Mouse (Mus musculus) kidney, postnatal 0 days (tissue): ENCODE data around the gene Rapgef5. TPM values are rescaled to one million over a fixed set of nuclear protein-coding genes. Genes with fewer than 3 reads are reported as not detected.

Experiments used
- ATAC-seq: fragments of 200-750 bp; cut with Nextera tagmentation; replicated peaks from 2 replicates; pipeline ENCODE4 v1.8.0; 2017; ENCODE audit warnings: low read depth, moderate number of reproducible peaks, moderate TSS enrichment, moderate library complexity; ENCODE audit not compliant: low FRiP score
- DNase-seq: peaks from one replicate; pipeline ENCODE4 v3.0.0-alpha.2; 2016; ENCODE audit warnings: low spot score
- H3K27ac ChIP-seq: fragments of 300-500 bp; sonication (generic); 2 replicates; pipeline ENCODE4 v1.5.1; 2014; ENCODE audit warnings: mild to moderate bottlenecking
- H3K27me3 ChIP-seq: fragments of 300-500 bp; sonication (generic); 2 replicates; pipeline ENCODE4 v1.6.1; 2014; ENCODE audit warnings: low read length, mixed read lengths; ENCODE audit not compliant: insufficient read depth
- H3K36me3 ChIP-seq: fragments of 300-500 bp; sonication (generic); 2 replicates; pipeline ENCODE4 v1.6.1; 2014; ENCODE audit warnings: low read length, mixed read lengths; ENCODE audit not compliant: insufficient read depth
- H3K4me1 ChIP-seq: fragments of 300-500 bp; sonication (generic); replicated peaks from 2 replicates; pipeline ENCODE4 v1.6.1; 2014; ENCODE audit warnings: antibody characterized with exemption, low read length, mixed read lengths; ENCODE audit not compliant: insufficient read depth
- H3K4me2 ChIP-seq: fragments of 300-500 bp; sonication (generic); 2 replicates; pipeline ENCODE4 v1.6.1; 2014; ENCODE audit warnings: mild to moderate bottlenecking, low read length, moderate library complexity, mixed read lengths
- H3K4me3 ChIP-seq: fragments of 300-500 bp; sonication (generic); replicated peaks from 2 replicates; pipeline ENCODE4 v1.5.1; 2014; ENCODE audit warnings: low read depth, low read length
- H3K9ac ChIP-seq: fragments of 300-500 bp; sonication (generic); 2 replicates; pipeline ENCODE4 v1.6.1; 2014; ENCODE audit warnings: low read depth, low read length
- H3K9me3 ChIP-seq: fragments of 300-500 bp; sonication (generic); replicated peaks from 2 replicates; pipeline ENCODE4 v1.6.1; 2016; ENCODE audit warnings: low read length, inconsistent platforms, mixed read lengths
- CTCF ChIP-seq: IDR thresholded peaks from 2 replicates; pipeline ENCODE4 v1.5.1; 2016; ENCODE audit warnings: antibody characterized with exemption, low read depth, mild to moderate bottlenecking, moderate library complexity
- WGBS: fragments of 180-500 bp; shearing (Covaris S2); extraction: QIAGEN DNeasy Blood & Tissue Kit; methylation state at CpG from one replicate; pipeline ENCODE4 v1.1.7; 2014; 5-methylcytosine and 5-hydroxymethylcytosine counted together
- polyA plus RNA-seq: library from polyadenylated mRNA; unstranded; fragments of >200 nt; fragmentation: Nextera tagmentation; extraction: Ambion mirVana; gene quantifications from 2 replicates; pipeline ENCODE4 v1.2.1, GENCODE M21; 2015

Rapgef5 gene
- polyA plus RNA-seq, 1 experiment from 2014 or later = 14.9 TPM

- DNase-seq = peak; percentile 82
Observed at GRCm38 (mm10) chr12:117486118-117487057, 29.9 kb upstream of the Rapgef5 start.

DNA sequence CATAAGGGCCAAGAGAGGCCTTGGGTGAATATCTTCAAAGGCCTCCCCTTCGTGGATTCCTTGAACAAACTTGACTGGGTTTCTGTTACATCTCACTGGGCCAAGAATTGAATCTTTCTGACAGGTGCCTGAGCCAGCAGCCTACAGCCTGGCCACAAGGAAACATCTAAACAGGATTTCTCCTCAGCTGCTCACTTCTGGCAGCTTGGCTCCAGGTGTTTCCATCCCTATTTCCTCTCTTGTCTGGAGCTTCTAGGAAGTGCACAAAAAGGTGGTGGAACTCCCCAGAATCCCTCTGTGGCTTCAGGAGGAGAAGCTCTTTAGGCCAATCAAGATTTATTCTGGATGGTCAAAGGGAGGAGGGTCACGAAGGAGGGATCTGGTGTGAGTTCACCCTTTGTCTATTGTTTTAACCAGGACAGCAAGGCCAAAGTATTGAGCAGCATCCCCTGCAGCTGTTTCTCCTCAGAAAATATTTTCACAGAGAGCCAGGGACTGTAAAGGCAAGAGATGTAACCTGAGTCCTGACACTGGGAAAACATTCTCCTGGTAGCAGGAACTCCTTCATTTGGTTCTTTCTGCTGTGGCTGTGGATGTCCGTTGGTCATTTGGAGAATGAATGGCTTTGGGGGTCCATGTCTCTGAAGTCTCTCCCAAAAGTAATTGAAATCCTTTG, 19.6 kb upstream of the Rapgef5 start:
- H3K9me3 ChIP-seq = no peaks in the 10 kb centered on the region
- H3K9ac ChIP-seq = no peak overlapping the region
- H3K4me3 ChIP-seq = no peak overlapping the region
- no peaks in the 10 kb centered on the region for H3K27me3 ChIP-seq
- TF ChIP-seq CTCF = no peak
- no peak overlapping the region for H3K27ac ChIP-seq
- DNase-seq = peak; percentile 43
- ATAC-seq = no peak; the same call in 1 of the 2 replicates
- no peak overlapping the region for H3K4me2 ChIP-seq
- H3K36me3 ChIP-seq = no peaks in the 10 kb centered on the region
- WGBS = 32% methylated on average over 3 of the region's 3 CpGs
- H3K4me1 ChIP-seq = no peaks in the 10 kb centered on the region; the same call in 1 of the 2 replicates

More at GRCm38 (mm10) chr12:117486118-117487057, 29.9 kb upstream of the Rapgef5 start:
- H3K4me2 ChIP-seq = no peak overlapping the region
- WGBS = 43% methylated on average over 4 of the region's 4 CpGs
- no peaks in the 10 kb centered on the region for H3K27me3 ChIP-seq
- no peak for TF ChIP-seq CTCF
- no peak overlapping the region for H3K27ac ChIP-seq
- peaks cover 9% of the 10 kb centered on the region; the same call in 1 of the 2 replicates for H3K4me1 ChIP-seq
- ATAC-seq = peak; percentile 76
- H3K9me3 ChIP-seq = no peaks in the 10 kb centered on the region
- no peak overlapping the region for H3K9ac ChIP-seq
- H3K36me3 ChIP-seq = no peaks in the 10 kb centered on the region
- H3K4me3 ChIP-seq = no peak overlapping the region

DNA sequence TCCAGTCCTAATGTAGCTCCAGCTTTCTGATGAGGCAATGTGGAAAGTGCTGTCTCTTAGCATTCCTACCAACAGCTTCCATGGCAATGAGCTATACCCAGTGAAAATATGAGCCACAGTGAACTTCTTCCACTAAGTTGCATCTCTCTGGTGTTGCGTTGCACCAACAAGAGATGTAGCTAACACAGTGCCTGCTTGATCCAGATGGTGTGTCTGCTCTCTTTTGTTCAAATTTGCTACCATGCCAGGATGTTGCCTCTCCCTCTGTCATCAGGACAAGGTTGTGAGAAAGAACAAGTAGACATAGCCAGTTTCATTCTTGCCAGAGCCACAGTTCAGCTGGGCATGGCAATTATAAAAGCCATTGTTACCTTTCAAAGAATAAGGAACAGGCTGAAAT, 18.9 kb upstream of the Rapgef5 start:
- no peaks in the 10 kb centered on the region for H3K36me3 ChIP-seq
- no peaks in the 10 kb centered on the region for H3K27me3 ChIP-seq
- WGBS = 87% methylated on average over 1 of the region's 1 CpGs
- H3K4me1 ChIP-seq = no peaks in the 10 kb centered on the region; the same call in 1 of the 2 replicates
- no peak overlapping the region for H3K4me2 ChIP-seq
- no peak for ATAC-seq
- no peak overlapping the region for H3K4me3 ChIP-seq
- H3K9me3 ChIP-seq = no peaks in the 10 kb centered on the region
- H3K27ac ChIP-seq = no peak overlapping the region
- TF ChIP-seq CTCF = no peak
- no peak overlapping the region for H3K9ac ChIP-seq
- DNase-seq = no peak

GRCm38 (mm10) chr12:117499242-117499641, 17.0 kb upstream of the Rapgef5 start:
- Histone ChIP-seq H3K9me3 (no peaks in the 10 kb centered on the region), H3K9ac (no peak overlapping the region), H3K36me3 (no peaks in the 10 kb centered on the region), H3K4me3 (no peak overlapping the region), H3K4me2 (no peak overlapping the region), H3K27ac (no peak overlapping the region), H3K4me1 (no peaks in the 10 kb centered on the region; the same call in 1 of the 2 replicates), H3K27me3 (no peaks in the 10 kb centered on the region)
- TF ChIP-seq CTCF = no peak
- DNase-seq (peak; percentile 39), ATAC-seq (no peak)
- 74% methylated on average over 5 of the region's 5 CpGs for whole genome bisulfite sequencing

DNA sequence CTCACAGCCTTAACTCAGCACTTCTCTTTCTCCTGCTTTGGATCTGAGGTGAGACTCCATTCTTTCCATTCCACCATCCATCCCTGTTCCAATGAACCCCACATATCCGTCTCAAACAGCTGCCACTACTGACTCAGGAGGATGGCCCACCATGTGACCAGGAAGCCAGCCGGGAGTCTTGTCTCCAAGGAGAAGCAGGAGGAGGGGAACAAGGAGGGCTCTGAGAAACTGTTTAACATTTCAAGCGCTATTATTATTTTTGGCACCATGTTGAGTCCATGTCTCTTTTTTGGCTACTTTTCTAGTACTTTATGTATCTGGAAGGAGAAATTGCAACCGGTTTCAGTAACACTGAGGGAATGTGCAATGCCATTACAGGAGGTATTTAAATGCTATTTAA, 15.1 kb upstream of the Rapgef5 start:
- Histone ChIP-seq H3K27ac (no peak overlapping the region), H3K4me2 (no peak overlapping the region), H3K9ac (no peak overlapping the region), H3K27me3 (no peaks in the 10 kb centered on the region), H3K4me1 (no peaks in the 10 kb centered on the region; the same call in 1 of the 2 replicates), H3K4me3 (no peak overlapping the region), H3K9me3 (no peaks in the 10 kb centered on the region), H3K36me3 (no peaks in the 10 kb centered on the region)
- WGBS = 43% methylated on average over 4 of the region's 4 CpGs
- ATAC-seq (no peak), DNase-seq (peak; percentile 89)
- TF ChIP-seq CTCF = no peak

DNA sequence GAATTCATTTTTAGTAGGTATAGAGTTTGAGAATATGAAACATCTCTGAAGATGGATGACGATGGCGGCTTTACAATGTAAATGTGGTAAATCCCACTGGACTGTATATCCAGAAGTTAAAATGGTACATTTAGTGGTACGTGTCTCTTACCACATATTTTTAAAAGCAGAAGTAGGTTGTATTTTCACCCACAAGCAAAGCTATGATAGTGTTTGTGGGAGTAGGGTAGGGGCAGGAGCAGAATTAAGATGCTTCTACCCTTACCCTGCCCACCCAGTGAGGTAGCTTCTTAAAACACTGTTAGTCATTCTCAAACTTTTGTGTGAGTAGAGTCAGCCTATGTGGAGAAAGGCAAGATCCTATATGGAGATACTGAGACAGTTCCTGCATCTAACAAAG, 13.4 kb upstream of the Rapgef5 start:
- no peak overlapping the region for H3K4me2 ChIP-seq
- H3K27ac ChIP-seq = no peak overlapping the region
- no peak overlapping the region for H3K4me3 ChIP-seq
- H3K9ac ChIP-seq = no peak overlapping the region
- no peaks in the 10 kb centered on the region for H3K36me3 ChIP-seq
- no peak for ATAC-seq
- no peaks in the 10 kb centered on the region for H3K27me3 ChIP-seq
- DNase-seq = no peak
- no peak for TF ChIP-seq CTCF
- no peaks in the 10 kb centered on the region for H3K4me1 ChIP-seq
- H3K9me3 ChIP-seq = no peaks in the 10 kb centered on the region
- 98% methylated on average over 3 of the region's 3 CpGs for WGBS
